Mouse (Mus musculus) activated CD4-positive, CD25-positive, alpha-beta regulatory T cell, adult 4 months (primary cell): ENCODE results near the gene Mpp1. TPM values are rescaled to one million over a fixed set of nuclear protein-coding genes. Genes with fewer than 3 reads are reported as not detected.

Experiments
- ATAC-seq: one replicate; pipeline ENCODE4 v1.8.0; 2017
- polyA plus RNA-seq, 2 experiments: library from polyadenylated mRNA; unstranded; fragments of 100-300 nt; shearing (Covaris generic); gene quantifications; one replicate each; pipeline ENCODE4 v1.2.1; 2017

Mpp1 gene
- polyA plus RNA-seq, 2 experiments from 2014 or later: 100 to 101 TPM

- ATAC-seq: peak; percentile 58
These were observed 46.6 kb downstream of the Mpp1 start for GRCm38 (mm10) chrX:75083982-75084773.

GRCm38 (mm10) chrX:75082351-75082750 lies 48.5 kb downstream of the Mpp1 start:
- no peak for ATAC-seq

Other genes starting within 250 kb of the Mpp1 start
- 10 to 100 TPM; 14.8 to 15.7 TPM for gene Gab3, start 45.6 kb downstream of the Mpp1 start, polyA plus RNA-seq
- gene Dkc1, start 35.2 kb downstream of the Mpp1 start, polyA plus RNA-seq: 100 to 1,000 TPM; 118 to 126 TPM
- gene Smim9, start 32.8 kb upstream of the Mpp1 start, polyA plus RNA-seq: not detected